Comparison of ENCODE assay signal across 30 mouse cellular contexts in the genomic region with DNA sequence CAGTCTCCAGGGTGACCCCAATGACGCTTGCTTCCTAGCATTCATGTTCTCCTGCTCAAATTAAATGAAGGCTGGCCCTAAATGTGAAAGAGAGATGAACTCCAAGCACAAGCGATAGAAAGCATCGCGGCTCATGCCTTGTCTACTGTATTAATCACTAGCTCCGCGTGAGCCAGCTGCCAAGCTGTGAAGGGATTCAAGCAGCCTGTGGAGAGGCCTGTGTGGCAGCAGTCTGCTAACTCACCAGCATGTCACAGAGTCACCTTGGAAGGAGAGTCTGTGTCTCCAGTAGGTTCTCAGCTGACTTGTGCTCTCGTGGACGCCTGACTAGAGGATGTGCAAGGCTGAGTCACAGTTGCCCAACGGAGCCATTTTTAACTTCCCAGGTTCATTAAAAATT. TPM values are rescaled to one million over a fixed set of nuclear protein-coding genes. Genes with fewer than 3 reads are reported as not detected.
A peak's percentile ranks its signal among the peaks of the same experiment; 100 is the strongest.
DNase-seq lines count a peak whose midpoint lies in the region; ATAC-seq and TF ChIP-seq lines count a peak whose summit lies in the region.
"Had no signal": no experiment of that assay in that cellular context is flagged by ENCODE, and none has a peak within 500 bp of the region (broad histone marks: within the 10 kb centered on the region; RNA-seq: fewer than 3 reads in every experiment).

No protein-coding gene starts in this region.

- no peak overlapping the region for H3K4me3 ChIP-seq in forebrain, embryonic 14.5 days (ENCODE audit: low read depth, low read length)
- H3K4me3 ChIP-seq in forebrain, embryonic 16.5 days (replicated peaks; ENCODE audit: low read length), result no peak overlapping the region
- H3K4me3 ChIP-seq in midbrain, postnatal 0 days (ENCODE audit: low read depth, low read length), result no peak overlapping the region
- no peak overlapping the region for H3K4me3 ChIP-seq in midbrain, embryonic 16.5 days (ENCODE audit: low read depth, low read length)
- no peak overlapping the region for H3K4me3 ChIP-seq in neural tube, embryonic 15.5 days (replicated peaks)
- H3K4me3 ChIP-seq: embryonic facial prominence, embryonic 10.5 days; embryonic facial prominence, embryonic 13.5 days; erythroblast, embryonic 14.5 days; forebrain, embryonic 15.5 days; heart, embryonic 12.5 days; heart, embryonic 15.5 days; hindbrain, embryonic 10.5 days; hindbrain, embryonic 13.5 days had no signal

- H3K9ac ChIP-seq in forebrain, embryonic 14.5 days (ENCODE audit: low read length), result no peak overlapping the region
- H3K9ac ChIP-seq in forebrain, embryonic 16.5 days (replicated peaks; ENCODE audit: low read depth, low read length), result no peak overlapping the region
- H3K9ac ChIP-seq in midbrain, postnatal 0 days (replicated peaks; ENCODE audit: low read length, poor library complexity, severe bottlenecking), result no peak overlapping the region
- no peak overlapping the region for H3K9ac ChIP-seq in midbrain, embryonic 16.5 days (ENCODE audit: low read depth, low read length)
- no peak overlapping the region for H3K9ac ChIP-seq in neural tube, embryonic 15.5 days (replicated peaks)
- H3K9ac ChIP-seq: embryonic facial prominence, embryonic 13.5 days; forebrain, embryonic 15.5 days; heart, embryonic 12.5 days; heart, embryonic 15.5 days; hindbrain, embryonic 13.5 days had no signal

- H3K27ac ChIP-seq in forebrain, embryonic 14.5 days (ENCODE audit: low read depth, low read length), result no peak overlapping the region
- no peak overlapping the region for H3K27ac ChIP-seq in forebrain, embryonic 16.5 days (ENCODE audit: low read length)
- no peak overlapping the region for H3K27ac ChIP-seq in midbrain, postnatal 0 days (ENCODE audit: low read depth, low read length)
- H3K27ac ChIP-seq in midbrain, embryonic 16.5 days (ENCODE audit: low read length), result no peak overlapping the region
- H3K27ac ChIP-seq in neural tube, embryonic 15.5 days (replicated peaks), result no peak overlapping the region
- H3K27ac ChIP-seq: embryonic facial prominence, embryonic 10.5 days; embryonic facial prominence, embryonic 13.5 days; forebrain, embryonic 15.5 days; heart, embryonic 15.5 days; hindbrain, embryonic 10.5 days; hindbrain, embryonic 13.5 days had no signal

- H3K4me2 ChIP-seq in forebrain, embryonic 14.5 days (ENCODE audit: low read length), result no peak overlapping the region
- H3K4me2 ChIP-seq in forebrain, embryonic 16.5 days (ENCODE audit: low read length), result no peak overlapping the region
- no peak overlapping the region for H3K4me2 ChIP-seq in midbrain, postnatal 0 days (ENCODE audit: low read depth, low read length, poor library complexity, severe bottlenecking)
- no peak overlapping the region for H3K4me2 ChIP-seq in midbrain, embryonic 16.5 days (ENCODE audit: low read length)
- no peak overlapping the region for H3K4me2 ChIP-seq in neural tube, embryonic 15.5 days
- H3K4me2 ChIP-seq: embryonic facial prominence, embryonic 13.5 days; forebrain, embryonic 15.5 days; heart, embryonic 12.5 days; heart, embryonic 15.5 days; hindbrain, embryonic 13.5 days had no signal

- H3K36me3 ChIP-seq in forebrain, embryonic 14.5 days (ENCODE audit: control insufficient read depth, insufficient read depth, low read length), result no peaks in the 10 kb centered on the region
- no peaks in the 10 kb centered on the region for H3K36me3 ChIP-seq in forebrain, embryonic 16.5 days (ENCODE audit: control insufficient read depth, insufficient read depth)
- H3K36me3 ChIP-seq in midbrain, postnatal 0 days (ENCODE audit: insufficient read depth, low read length), result no peaks in the 10 kb centered on the region
- H3K36me3 ChIP-seq in midbrain, embryonic 16.5 days (ENCODE audit: control insufficient read depth, insufficient read depth, low read length), result no peaks in the 10 kb centered on the region
- H3K36me3 ChIP-seq in neural tube, embryonic 15.5 days, result no peaks in the 10 kb centered on the region
- H3K36me3 ChIP-seq: embryonic facial prominence, embryonic 10.5 days; embryonic facial prominence, embryonic 13.5 days; forebrain, embryonic 15.5 days; G1E; heart, embryonic 12.5 days; heart, embryonic 15.5 days; hindbrain, embryonic 10.5 days; hindbrain, embryonic 13.5 days had no signal

- H3K4me1 ChIP-seq in forebrain, embryonic 14.5 days (ENCODE audit: control insufficient read depth, insufficient read depth, low read length), result no peaks in the 10 kb centered on the region
- no peaks in the 10 kb centered on the region for H3K4me1 ChIP-seq in forebrain, embryonic 16.5 days (replicated peaks; ENCODE audit: control insufficient read depth, insufficient read depth, low read length)
- no peaks in the 10 kb centered on the region for H3K4me1 ChIP-seq in midbrain, postnatal 0 days (ENCODE audit: insufficient read depth, low read length)
- no peaks in the 10 kb centered on the region for H3K4me1 ChIP-seq in midbrain, embryonic 16.5 days (ENCODE audit: control insufficient read depth, insufficient read depth, low read length)
- H3K4me1 ChIP-seq in neural tube, embryonic 15.5 days, result peaks cover 5% of the 10 kb centered on the region; the same call in 1 of the 2 replicates
- H3K4me1 ChIP-seq: embryonic facial prominence, embryonic 10.5 days; embryonic facial prominence, embryonic 13.5 days; forebrain, embryonic 15.5 days; heart, embryonic 12.5 days; heart, embryonic 15.5 days; hindbrain, embryonic 10.5 days; hindbrain, embryonic 13.5 days had no signal

- TF ChIP-seq CTCF in midbrain, postnatal 0 days (IDR thresholded peaks at IDR 0.05), result no peak

- DNase-seq in forebrain, embryonic 14.5 days (ENCODE audit: low spot score), result peak; percentile 10
- peak; percentile 21 for DNase-seq in midbrain, postnatal 0 days (ENCODE audit: low spot score)
- peak; percentile 16 for DNase-seq in brain, adult 2 months (ENCODE audit: low read depth, low spot score)
- DNase-seq in spleen, postnatal 36 days (ENCODE audit: low spot score in 2 of 2), result no peak
- DNase-seq: adrenal gland, postnatal 10 days; adrenal gland, postnatal 36 days; B cell, adult 2 months; cerebellum, adult 11-12 months; cerebellum, adult 8-10 months; cerebellum, postnatal 10 days; cerebellum, postnatal 36 days; embryo, embryonic 11 days; gastrocnemius, postnatal 10 days; gastrocnemius, postnatal 36 days; heart, postnatal 10 days; heart, postnatal 36 days had no signal

- H3K27me3 ChIP-seq in forebrain, embryonic 14.5 days (replicated peaks; ENCODE audit: control insufficient read depth, insufficient read depth, low read length), result no peaks in the 10 kb centered on the region
- no peaks in the 10 kb centered on the region for H3K27me3 ChIP-seq in forebrain, embryonic 16.5 days (replicated peaks; ENCODE audit: control insufficient read depth, insufficient read depth, low read length)
- H3K27me3 ChIP-seq in midbrain, postnatal 0 days (ENCODE audit: insufficient read depth, low read length), result no peaks in the 10 kb centered on the region
- H3K27me3 ChIP-seq in midbrain, embryonic 16.5 days (ENCODE audit: control insufficient read depth, insufficient read depth, low read depth, low read length), result no peaks in the 10 kb centered on the region
- H3K27me3 ChIP-seq in neural tube, embryonic 15.5 days (replicated peaks), result no peaks in the 10 kb centered on the region
- H3K27me3 ChIP-seq: CH12.LX; embryonic facial prominence, embryonic 13.5 days; heart, embryonic 12.5 days; heart, embryonic 15.5 days; hindbrain, embryonic 13.5 days; Patski had no signal

- ATAC-seq in forebrain, embryonic 14.5 days, result no peak
- no peak for ATAC-seq in forebrain, embryonic 16.5 days
- ATAC-seq in midbrain, postnatal 0 days (ENCODE audit: low FRiP score), result no peak
- no peak for ATAC-seq in midbrain, embryonic 16.5 days
- ATAC-seq in neural tube, embryonic 15.5 days (ENCODE audit: low FRiP score), result peak; percentile 50; the same call in 1 of the 2 replicates
- ATAC-seq: forebrain, embryonic 15.5 days; Patski had no signal

- 81% methylated on average over 9 of the region's 9 CpGs for WGBS in forebrain, embryonic 14.5 days
- 86% methylated on average over 9 of the region's 9 CpGs for WGBS in forebrain, embryonic 16.5 days
- 76% methylated on average over 9 of the region's 9 CpGs for WGBS in midbrain, postnatal 0 days
- 88% methylated on average over 9 of the region's 9 CpGs for WGBS in midbrain, embryonic 16.5 days
- 50% methylated on average over 9 of the region's 9 CpGs for WGBS in neural tube, embryonic 15.5 days

- no peaks in the 10 kb centered on the region for H3K9me3 ChIP-seq in forebrain, embryonic 14.5 days (replicated peaks; ENCODE audit: control insufficient read depth, low read length)
- H3K9me3 ChIP-seq in forebrain, embryonic 16.5 days (ENCODE audit: control insufficient read depth, low read length), result no peaks in the 10 kb centered on the region
- H3K9me3 ChIP-seq in midbrain, postnatal 0 days (ENCODE audit: low read length), result no peaks in the 10 kb centered on the region
- H3K9me3 ChIP-seq in midbrain, embryonic 16.5 days (replicated peaks; ENCODE audit: control insufficient read depth, low read length, poor library complexity, severe bottlenecking), result no peaks in the 10 kb centered on the region
- no peaks in the 10 kb centered on the region for H3K9me3 ChIP-seq in neural tube, embryonic 15.5 days (replicated peaks)
- H3K9me3 ChIP-seq: embryonic facial prominence, embryonic 10.5 days; embryonic facial prominence, embryonic 13.5 days; forebrain, embryonic 15.5 days; G1E; heart, embryonic 15.5 days; hindbrain, embryonic 10.5 days; hindbrain, embryonic 13.5 days had no signal

RNA-seq across cellular contexts. Expression of a gene that starts 7.2 kb away (rescaled TPM):
- 2.0 and 2.5 TPM in 2 replicates for polyA plus RNA-seq in forebrain, embryonic 14.5 days (2014; fragmentation: Nextera tagmentation; extraction: Ambion mirVana)
- 3.3 TPM in 2 replicates for polyA plus RNA-seq in forebrain, embryonic 16.5 days (2015; fragmentation: Nextera tagmentation; extraction: Ambion mirVana)
- 2.5 and 4.5 TPM in 2 replicates for total RNA-seq in midbrain, postnatal 0 days (2014; rRNA removed)
- polyA plus RNA-seq in midbrain, postnatal 0 days (2015; fragmentation: Nextera tagmentation; extraction: Ambion mirVana), result 1.5 and 1.9 TPM in 2 replicates
- 2.3 and 2.4 TPM in 2 replicates for polyA plus RNA-seq in midbrain, embryonic 16.5 days (2015; fragmentation: Nextera tagmentation; extraction: Ambion mirVana)
- polyA plus RNA-seq in neural tube, embryonic 15.5 days (2015; fragmentation: Nextera tagmentation; extraction: Ambion mirVana), result 2.3 and 2.8 TPM in 2 replicates

Comparison
In these comparisons a context has a peak if more than half of its experiments do, and no peak if none do; other contexts are left out.
1. DNase-seq: peak in forebrain, embryonic 14.5 days (single experiment), midbrain, postnatal 0 days (single experiment) and brain, adult 2 months (single experiment); none in spleen, postnatal 36 days (0 of 2).